Mouse (Mus musculus) heart, embryonic 13.5 days (tissue): ENCODE measurements around the gene Zfyve9. TPM values are rescaled to one million over a fixed set of nuclear protein-coding genes. Genes with fewer than 3 reads are reported as not detected.

Experiments
- ATAC-seq: fragments of 200-750 bp; cut with Nextera tagmentation; 2 replicates; pipeline ENCODE4 v1.8.0; 2017; ENCODE audit warnings: moderate TSS enrichment; ENCODE audit not compliant: insufficient number of reproducible peaks, low FRiP score, low TSS enrichment; ENCODE audit errors: extremely low read depth
- H3K27ac ChIP-seq: fragments of 300-500 bp; sonication (generic); replicated peaks from 2 replicates; pipeline ENCODE4 v1.5.1; 2015; ENCODE audit warnings: moderate library complexity, mild to moderate bottlenecking, inconsistent platforms
- H3K27me3 ChIP-seq: fragments of 300-500 bp; sonication (generic); replicated peaks from 2 replicates; pipeline ENCODE4 v1.6.1; 2015; ENCODE audit warnings: mild to moderate bottlenecking, inconsistent platforms
- H3K36me3 ChIP-seq: fragments of 300-500 bp; sonication (generic); 2 replicates; pipeline ENCODE4 v1.6.1; 2015; ENCODE audit warnings: mild to moderate bottlenecking, inconsistent platforms
- H3K4me1 ChIP-seq: fragments of 300-500 bp; sonication (generic); 2 replicates; pipeline ENCODE4 v1.6.1; 2015; ENCODE audit warnings: inconsistent platforms
- H3K4me2 ChIP-seq: fragments of 300-500 bp; sonication (generic); 2 replicates; pipeline ENCODE4 v1.6.1; 2015; ENCODE audit warnings: inconsistent platforms, mild to moderate bottlenecking, moderate library complexity
- H3K4me3 ChIP-seq: fragments of 300-500 bp; sonication (generic); 2 replicates; pipeline ENCODE4 v1.5.1; 2015; ENCODE audit warnings: moderate library complexity, mild to moderate bottlenecking, inconsistent platforms
- H3K9ac ChIP-seq: fragments of 300-500 bp; sonication (generic); 2 replicates; pipeline ENCODE4 v1.6.1; 2015; ENCODE audit warnings: inconsistent platforms, mild to moderate bottlenecking, moderate library complexity
- H3K9me3 ChIP-seq: fragments of 300-500 bp; sonication (generic); 2 replicates; pipeline ENCODE4 v1.6.1; 2016; ENCODE audit warnings: inconsistent platforms
- WGBS: fragments of 180-500 bp; shearing (Covaris S2); methylation state at CpG from one replicate; pipeline ENCODE4 v1.1.7; 2015; ENCODE audit warnings: mixed read lengths; 5-methylcytosine and 5-hydroxymethylcytosine counted together
- polyA plus RNA-seq: library from polyadenylated mRNA; unstranded; fragments of >200 nt; fragmentation: Nextera tagmentation; extraction: Ambion mirVana; gene quantifications from 2 replicates; pipeline ENCODE4 v1.2.1, GENCODE M21; 2015

Zfyve9 gene
- polyA plus RNA-seq, 1 experiment from 2014 or later = 2.8 TPM

DNA sequence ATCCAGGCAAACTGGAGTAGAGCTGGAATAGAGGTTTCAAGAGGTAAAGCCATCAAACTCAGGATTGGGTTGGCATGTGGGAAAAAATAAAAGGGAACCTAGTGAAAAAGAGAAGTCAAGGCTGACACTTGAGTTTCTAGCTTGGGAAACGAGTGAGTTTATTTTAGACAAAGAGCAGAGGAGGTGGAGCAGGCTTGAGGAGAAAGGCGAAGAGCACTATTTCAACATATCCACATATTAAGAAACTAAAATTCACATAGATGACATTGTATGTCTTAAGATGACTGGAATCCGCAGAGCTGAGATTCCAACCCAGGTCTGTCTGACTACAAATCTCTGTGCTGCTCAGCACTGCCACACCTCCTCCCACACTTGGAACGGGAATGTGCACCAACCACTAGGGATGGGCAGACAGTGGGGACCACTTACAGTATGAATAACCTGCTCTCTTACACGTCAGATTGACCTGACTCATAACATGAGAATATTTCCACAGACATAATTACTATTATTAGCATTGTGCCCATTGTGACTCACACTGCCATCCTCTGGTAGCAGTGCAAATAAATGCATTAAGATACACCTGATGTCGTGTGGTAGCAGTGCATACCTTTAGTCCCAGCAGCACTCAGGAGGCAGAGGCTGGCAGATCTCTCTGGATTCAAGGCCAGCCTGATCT, 8.8 kb upstream of the Zfyve9 start:
- H3K4me1 ChIP-seq = no peaks in the 10 kb centered on the region
- no peaks in the 10 kb centered on the region for H3K36me3 ChIP-seq
- H3K9me3 ChIP-seq = no peaks in the 10 kb centered on the region
- no peak overlapping the region for H3K9ac ChIP-seq
- no peak for ATAC-seq
- no peak overlapping the region for H3K27ac ChIP-seq
- 65% methylated on average over 6 of the region's 6 CpGs for WGBS
- H3K4me2 ChIP-seq = no peak overlapping the region
- H3K27me3 ChIP-seq = no peaks in the 10 kb centered on the region
- H3K4me3 ChIP-seq = no peak overlapping the region

DNA sequence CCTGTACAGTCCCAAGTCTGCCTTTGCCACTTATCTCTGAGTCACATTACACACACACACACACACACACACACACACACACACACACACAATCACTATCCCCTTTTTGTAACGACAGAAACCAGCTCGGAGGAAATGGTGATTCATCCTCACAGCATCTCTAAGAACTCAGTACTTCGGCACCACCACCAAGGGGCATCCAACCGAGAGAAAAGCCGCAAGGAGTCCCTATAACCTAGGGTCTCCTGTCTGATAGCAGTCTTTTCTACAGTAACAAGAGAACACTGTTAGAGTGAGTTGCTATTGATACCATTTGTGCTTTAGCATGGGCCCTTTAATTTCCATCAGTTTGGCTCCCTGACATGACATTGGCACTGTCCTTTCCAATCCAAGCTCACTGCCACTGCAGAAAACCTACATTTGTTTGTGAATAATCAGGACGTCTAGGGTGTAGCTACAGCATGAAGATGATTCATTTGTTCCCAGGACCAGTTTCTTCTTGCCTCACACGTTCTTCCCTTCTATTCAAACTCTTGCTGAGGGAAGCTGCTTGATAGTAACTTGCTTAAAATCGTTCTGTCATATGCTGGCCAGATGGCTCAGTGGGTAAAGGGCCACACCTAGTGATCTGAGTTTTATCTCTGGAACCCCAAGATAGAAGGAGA, 2.0 kb upstream of the Zfyve9 start:
- Histone ChIP-seq H3K9me3 (no peaks in the 10 kb centered on the region), H3K27me3 (no peaks in the 10 kb centered on the region), H3K27ac (no peak overlapping the region), H3K4me1 (peaks cover 14% of the 10 kb centered on the region; the same call in 1 of the 2 replicates), H3K4me2 (no peak overlapping the region), H3K36me3 (no peaks in the 10 kb centered on the region), H3K4me3 (no peak overlapping the region), H3K9ac (no peak overlapping the region)
- ATAC-seq = no peak
- WGBS = 23% methylated on average over 8 of the region's 8 CpGs

DNA sequence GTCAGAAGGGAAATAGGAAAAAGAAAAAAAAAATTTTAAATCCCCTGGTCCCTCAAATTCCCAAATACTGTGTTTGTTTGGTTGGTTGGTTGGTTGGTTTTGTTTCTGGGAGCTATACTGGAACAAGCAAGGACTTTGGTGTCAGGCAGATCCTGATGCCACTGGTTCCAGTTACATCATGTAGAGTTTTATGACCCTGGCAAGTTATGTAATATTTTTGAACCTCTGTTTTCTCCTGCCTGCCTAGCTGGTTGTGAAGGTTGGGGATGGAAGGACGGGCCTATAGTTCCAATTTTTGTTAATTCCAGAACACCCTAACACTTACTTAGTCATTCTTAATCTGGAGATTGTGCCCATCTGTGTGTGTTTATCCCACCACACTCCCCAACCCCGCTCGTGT, 998 bp upstream of the Zfyve9 start:
- Histone ChIP-seq H3K9me3 (no peaks in the 10 kb centered on the region), H3K4me1 (peaks cover 14% of the 10 kb centered on the region; the same call in 1 of the 2 replicates), H3K27ac (no peak overlapping the region), H3K27me3 (no peaks in the 10 kb centered on the region), H3K4me2 (peak overlapping the region; percentile 86), H3K36me3 (no peaks in the 10 kb centered on the region), H3K9ac (no peak overlapping the region), H3K4me3 (peak overlapping the region; percentile 95)
- ATAC-seq = no peak
- 52% methylated on average over 3 of the region's 3 CpGs for WGBS

DNA sequence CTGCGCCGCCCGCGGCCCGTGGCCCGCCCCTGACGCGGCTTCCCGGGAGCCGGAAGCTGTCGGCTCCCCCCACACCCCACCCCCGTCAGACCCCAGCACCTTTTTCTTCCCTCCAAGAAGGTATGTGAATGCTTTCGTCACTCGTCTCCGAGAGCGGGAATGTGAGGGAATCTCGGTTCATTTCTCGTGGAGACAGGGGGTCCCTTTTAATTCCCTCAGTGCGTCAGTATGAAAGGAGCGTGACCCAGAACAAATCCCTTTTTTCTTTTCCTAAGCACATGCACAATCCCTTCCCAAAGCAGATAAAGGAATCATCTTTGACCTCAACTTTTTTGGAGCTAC, 237 bp upstream of the Zfyve9 start:
- ATAC-seq = no peak
- H3K27ac ChIP-seq = peak overlapping the region; percentile 94
- H3K4me3 ChIP-seq = peak overlapping the region; percentile 95
- no peaks in the 10 kb centered on the region for H3K36me3 ChIP-seq
- peak overlapping the region; percentile 99 for H3K9ac ChIP-seq
- peak overlapping the region; percentile 86 for H3K4me2 ChIP-seq
- no peaks in the 10 kb centered on the region for H3K9me3 ChIP-seq
- WGBS = under 1% methylated on average over 20 of the region's 20 CpGs
- H3K4me1 ChIP-seq = peaks cover 14% of the 10 kb centered on the region; the same call in 1 of the 2 replicates
- no peaks in the 10 kb centered on the region for H3K27me3 ChIP-seq

DNA sequence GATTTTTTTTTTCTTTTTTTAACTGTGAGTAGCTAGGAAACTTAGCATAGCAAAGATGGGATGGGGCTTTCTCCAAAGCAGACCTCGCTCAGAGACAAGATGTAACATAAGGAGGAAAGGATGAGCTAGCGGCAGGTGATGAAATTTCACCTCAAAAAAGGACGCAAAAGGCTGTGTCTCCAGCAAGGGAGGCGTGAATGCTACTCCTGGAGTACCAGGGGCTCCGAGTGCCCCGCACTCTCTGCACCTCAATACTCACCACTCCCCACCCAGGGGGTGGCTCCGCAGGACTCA, 888 bp downstream of the Zfyve9 start:
- H3K27ac ChIP-seq = peak overlapping the region; percentile 94
- H3K4me3 ChIP-seq = peak overlapping the region; percentile 95
- no peak for ATAC-seq
- peak overlapping the region; percentile 99 for H3K9ac ChIP-seq
- H3K4me1 ChIP-seq = peaks cover 14% of the 10 kb centered on the region; the same call in 1 of the 2 replicates
- no peaks in the 10 kb centered on the region for H3K36me3 ChIP-seq
- H3K4me2 ChIP-seq = peak overlapping the region; percentile 86
- 1% methylated on average over 7 of the region's 7 CpGs for whole genome bisulfite sequencing
- H3K27me3 ChIP-seq = no peaks in the 10 kb centered on the region
- no peaks in the 10 kb centered on the region for H3K9me3 ChIP-seq

GRCm38 (mm10) chr4:108768527-108768926, 12.1 kb downstream of the Zfyve9 start:
- no peak for ATAC-seq
- Histone ChIP-seq H3K4me3 (no peak overlapping the region), H3K9ac (no peak overlapping the region), H3K9me3 (no peaks in the 10 kb centered on the region), H3K27me3 (no peaks in the 10 kb centered on the region), H3K27ac (no peak overlapping the region), H3K4me1 (peaks cover 21% of the 10 kb centered on the region), H3K36me3 (no peaks in the 10 kb centered on the region), H3K4me2 (no peak overlapping the region)

GRCm38 (mm10) chr4:108759583-108759982, 21.0 kb downstream of the Zfyve9 start:
- 82% methylated on average over 3 of the region's 3 CpGs for WGBS
- no peak for ATAC-seq
- no peaks in the 10 kb centered on the region for H3K36me3 ChIP-seq

DNA sequence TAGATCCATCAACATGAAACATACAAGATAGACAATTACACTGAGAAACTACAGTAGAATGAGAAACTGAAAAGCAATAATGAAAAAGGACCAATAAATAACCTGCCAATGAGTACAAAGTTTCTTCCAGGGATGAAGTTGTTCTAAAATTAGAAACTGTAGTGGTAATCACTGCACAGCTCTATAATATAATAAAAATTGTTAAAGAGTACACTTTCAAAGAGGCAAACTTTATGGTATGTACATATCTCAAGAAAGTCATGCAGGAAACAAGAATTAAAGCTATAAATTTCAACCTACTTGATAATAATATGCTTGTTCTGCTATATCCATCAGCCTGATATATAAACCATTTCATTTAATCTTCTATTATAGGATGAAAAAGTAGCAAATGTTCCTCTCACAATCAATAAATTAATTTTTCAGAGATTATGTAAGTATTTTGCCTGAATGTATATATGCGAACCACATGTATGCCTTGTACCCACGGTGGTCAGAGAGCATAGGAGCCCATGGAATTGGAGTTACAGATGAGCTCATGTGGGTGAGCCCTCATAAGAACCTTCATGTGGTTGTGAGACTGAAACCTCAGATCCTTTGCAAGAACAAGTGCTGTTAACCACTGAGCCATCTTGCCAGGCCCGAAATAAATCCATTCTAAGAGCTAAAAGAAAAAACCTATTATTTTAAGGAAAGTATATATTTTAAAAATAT, 34.3 kb downstream of the Zfyve9 start:
- Histone ChIP-seq H3K9ac (no peak overlapping the region), H3K27ac (no peak overlapping the region), H3K4me2 (no peak overlapping the region), H3K27me3 (no peaks in the 10 kb centered on the region), H3K36me3 (no peaks in the 10 kb centered on the region), H3K4me3 (no peak overlapping the region), H3K4me1 (no peaks in the 10 kb centered on the region), H3K9me3 (no peaks in the 10 kb centered on the region)
- no peak for ATAC-seq
- WGBS = 91% methylated on average over 3 of the region's 3 CpGs

More at GRCm38 (mm10) chr4:108759583-108759982, 21.0 kb downstream of the Zfyve9 start:
- Histone ChIP-seq H3K4me3 (no peak overlapping the region), H3K4me1 (peaks cover 15% of the 10 kb centered on the region), H3K27ac (no peak overlapping the region), H3K9ac (no peak overlapping the region), H3K4me2 (no peak overlapping the region), H3K9me3 (no peaks in the 10 kb centered on the region), H3K27me3 (no peaks in the 10 kb centered on the region)

- Histone ChIP-seq H3K27ac (no peak overlapping the region; the same call in 1 of the 2 replicates), H3K27me3 (no peaks in the 10 kb centered on the region), H3K4me3 (no peak overlapping the region), H3K4me1 (peaks cover 7% of the 10 kb centered on the region), H3K9ac (no peak overlapping the region), H3K4me2 (peak overlapping the region; percentile 8; the same call in 1 of the 2 replicates), H3K9me3 (peaks cover 4% of the 10 kb centered on the region; the same call in 1 of the 2 replicates), H3K36me3 (peaks cover 9% of the 10 kb centered on the region)
- WGBS = 44% methylated on average over 3 of the region's 3 CpGs
- no peak for ATAC-seq
Measured at GRCm38 (mm10) chr4:108731582-108731981, 49.0 kb downstream of the Zfyve9 start.

DNA sequence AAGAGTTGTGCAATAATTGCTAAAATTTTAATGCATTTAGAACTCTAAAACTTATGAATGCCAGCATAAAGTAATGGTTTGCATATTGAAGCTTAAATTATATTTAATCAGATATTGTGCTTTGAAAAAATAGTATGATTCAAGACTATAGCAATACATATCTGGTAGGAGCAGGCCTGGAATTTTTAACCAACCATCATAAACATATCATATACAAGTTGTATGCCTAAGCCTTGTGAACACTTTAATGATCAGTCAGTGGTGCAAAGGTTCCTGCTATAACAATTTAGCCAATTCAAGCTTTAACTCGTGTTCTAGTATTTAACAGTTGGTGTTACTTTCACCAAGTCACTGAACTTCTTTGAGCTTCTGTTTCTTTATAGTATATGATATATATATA, 50.1 kb downstream of the Zfyve9 start:
- Histone ChIP-seq H3K4me2 (no peak overlapping the region), H3K4me1 (peaks cover 7% of the 10 kb centered on the region), H3K36me3 (peaks cover 10% of the 10 kb centered on the region), H3K9me3 (peaks cover 4% of the 10 kb centered on the region; the same call in 1 of the 2 replicates), H3K27me3 (no peaks in the 10 kb centered on the region), H3K27ac (no peak overlapping the region), H3K4me3 (no peak overlapping the region), H3K9ac (no peak overlapping the region)
- 78% methylated on average over 1 of the region's 1 CpGs for WGBS
- ATAC-seq = no peak

GRCm38 (mm10) chr4:108724102-108724501, 56.5 kb downstream of the Zfyve9 start:
- ATAC-seq = no peak
- H3K4me2 ChIP-seq = no peak overlapping the region
- peaks cover 7% of the 10 kb centered on the region for H3K4me1 ChIP-seq
- no peak overlapping the region for H3K27ac ChIP-seq
- no peak overlapping the region for H3K4me3 ChIP-seq
- H3K27me3 ChIP-seq = no peaks in the 10 kb centered on the region
- WGBS = 84% methylated on average over 2 of the region's 2 CpGs
- H3K9ac ChIP-seq = no peak overlapping the region
- H3K9me3 ChIP-seq = no peaks in the 10 kb centered on the region
- H3K36me3 ChIP-seq = peaks cover 26% of the 10 kb centered on the region
